Mouse (Mus musculus) C2C12 (cell line): Measurements from ENCODE around the gene Smarcb1.
"Not testable (repeated sequence)": the region's sequence is repeated elsewhere in the genome, so short reads cannot be mapped to it uniquely, and the experiment has no call there.

Source experiments
- CEBPB ChIP-seq: IDR thresholded peaks from one replicate; pipeline ENCODE4 v1.6.1; 2011; ENCODE audit warnings: low read depth, mild to moderate bottlenecking, control low read depth, moderate library complexity
- CTCF ChIP-seq: IDR thresholded peaks from one replicate; pipeline ENCODE4 v1.5.1; 2011; ENCODE audit not compliant: control insufficient read depth, insufficient read depth, insufficient read length
- MYOG ChIP-seq: IDR thresholded peaks from one replicate; pipeline ENCODE4 v1.6.1; 2011; ENCODE audit not compliant: control insufficient read depth, insufficient read length; ENCODE audit errors: extremely low read depth
- USF1 ChIP-seq: IDR thresholded peaks from one replicate; pipeline ENCODE4 v1.6.1; 2011; ENCODE audit warnings: low read depth, mild to moderate bottlenecking, control low read depth, moderate library complexity

GRCm38 (mm10) chr10:75859786-75860470 lies 61.5 kb downstream of the Smarcb1 start, which contains the start of gene Mif:
- not testable (repeated sequence) for TF ChIP-seq CTCF, MYOG, USF1, CEBPB
